Mouse (Mus musculus): ENCODE measurements at regions not wholly inside any gene's neighbourhood (a gene's known extent, or its start where the extent isn't known, plus 50 kb on each side); places are given as distances from the start of the nearest gene placed in this dataset.

GRCm38 (mm10) chr4:95161670-95162020 is 109.6 kb upstream of the Jun start:
- TF ChIP-seq CTCF (IDR thresholded peaks at IDR 0.05; ENCODE audit: low read depth, low read length) (no peak), GATA1 (IDR thresholded peaks at IDR 0.05; ENCODE audit: borderline replicate concordance, low read length) (no peak), POLR2AphosphoS5 (IDR thresholded peaks at IDR 0.05; ENCODE audit: insufficient replicate concordance, low read depth, low read length) (no peak), TAL1 (conservative IDR thresholded peaks at IDR 0.05; ENCODE audit: low read depth, low read length) (no peak)

All from G1E (cell line).